Mouse (Mus musculus) liver, embryonic 14.5 days (tissue): ENCODE results near the gene Kifc1. TPM values are rescaled to one million over a fixed set of nuclear protein-coding genes. Genes with fewer than 3 reads are reported as not detected.

Experiments
- ATAC-seq: fragments of 200-750 bp; cut with Nextera tagmentation; 2 replicates; pipeline ENCODE4 v1.8.0; 2017; ENCODE audit warnings: moderate number of reproducible peaks, mild to moderate bottlenecking, moderate library complexity; ENCODE audit not compliant: insufficient read depth
- DNase-seq, 3 experiments: peaks; one replicate each; pipeline ENCODE4 v3.0.0-alpha.2; 2012 to 2013; ENCODE audit warnings: low read depth in 3 of 3, low spot score in 3 of 3
- H3K27ac ChIP-seq: fragments of 300-500 bp; sonication (generic); 2 replicates; pipeline ENCODE4 v1.5.1; 2014; ENCODE audit warnings: moderate library complexity, mild to moderate bottlenecking, control low read depth, inconsistent platforms
- H3K27me3 ChIP-seq: fragments of 300-500 bp; sonication (generic); 2 replicates; pipeline ENCODE4 v1.6.1; 2014; ENCODE audit warnings: mild to moderate bottlenecking, low read length, moderate library complexity; ENCODE audit not compliant: control insufficient read depth, insufficient read depth
- H3K36me3 ChIP-seq: fragments of 300-500 bp; sonication (generic); replicated peaks from 2 replicates; pipeline ENCODE4 v1.6.1; 2014; ENCODE audit warnings: low read depth; ENCODE audit not compliant: control insufficient read depth, insufficient read depth
- H3K4me1 ChIP-seq, 2 experiments: fragments of 200-500 bp in 1 of 2; fragments of 300-500 bp in 1 of 2; sonication (generic) in 1 of 2; replicated peaks; 2 replicates each; pipeline ENCODE4 v1.6.1; 2012 to 2014; ENCODE audit warnings: antibody characterized with exemption in 1 of 2, inconsistent platforms in 1 of 2, low read length in 1 of 2; ENCODE audit not compliant: control insufficient read depth in 2 of 2, insufficient read depth in 2 of 2
- H3K4me2 ChIP-seq: fragments of 300-500 bp; sonication (generic); 2 replicates; pipeline ENCODE4 v1.6.1; 2014; ENCODE audit warnings: low read depth, mild to moderate bottlenecking, control low read depth, moderate library complexity
- H3K4me3 ChIP-seq, 2 experiments: fragments of 200-500 bp in 1 of 2; fragments of 300-500 bp in 1 of 2; sonication (generic) in 1 of 2; 2 replicates each; pipeline ENCODE4 v1.5.1; 2012 to 2014; ENCODE audit warnings: low read depth in 2 of 2, low read length in 2 of 2, mild to moderate bottlenecking in 2 of 2, control low read depth in 1 of 2, inconsistent platforms in 1 of 2, moderate library complexity in 1 of 2; ENCODE audit not compliant: insufficient read depth in 1 of 2
- H3K9ac ChIP-seq: fragments of 300-500 bp; sonication (generic); replicated peaks from 2 replicates; pipeline ENCODE4 v1.6.1; 2014; ENCODE audit warnings: mild to moderate bottlenecking, control low read depth, moderate library complexity
- H3K9me3 ChIP-seq: fragments of 300-500 bp; sonication (generic); 2 replicates; pipeline ENCODE4 v1.6.1; 2016; ENCODE audit warnings: low read length, mixed read lengths; ENCODE audit not compliant: control insufficient read depth
- CTCF ChIP-seq: IDR thresholded peaks from 2 replicates; pipeline ENCODE4 v1.5.1; 2016; ENCODE audit warnings: antibody characterized with exemption, low read depth, control low read depth
- EP300 ChIP-seq: IDR thresholded peaks from 2 replicates; pipeline ENCODE4 v1.6.1; 2016; ENCODE audit warnings: antibody characterized with exemption, low read depth
- WGBS: fragments of 180-500 bp; shearing (Covaris S2); extraction: QIAGEN DNeasy Blood & Tissue Kit; methylation state at CpG from one replicate; pipeline ENCODE4 v1.1.7; 2014; ENCODE audit not compliant: insufficient replicate concordance; 5-methylcytosine and 5-hydroxymethylcytosine counted together
- polyA plus RNA-seq, 2 experiments: library from polyadenylated mRNA; depleted of rRNA in 1 of 2; stranded (reverse) in 1 of 2; unstranded in 1 of 2; fragments of >200 nt; fragmentation: Nextera tagmentation in 1 of 2; extraction: Ambion mirVana in 1 of 2; gene quantifications; 2 replicates each; pipeline versions ENCODE4 v1.2.1 to v1.2.3; 2012 to 2014

Kifc1 gene
- polyA plus RNA-seq, 2 experiments: 7.2 to 40.8 TPM

DNA sequence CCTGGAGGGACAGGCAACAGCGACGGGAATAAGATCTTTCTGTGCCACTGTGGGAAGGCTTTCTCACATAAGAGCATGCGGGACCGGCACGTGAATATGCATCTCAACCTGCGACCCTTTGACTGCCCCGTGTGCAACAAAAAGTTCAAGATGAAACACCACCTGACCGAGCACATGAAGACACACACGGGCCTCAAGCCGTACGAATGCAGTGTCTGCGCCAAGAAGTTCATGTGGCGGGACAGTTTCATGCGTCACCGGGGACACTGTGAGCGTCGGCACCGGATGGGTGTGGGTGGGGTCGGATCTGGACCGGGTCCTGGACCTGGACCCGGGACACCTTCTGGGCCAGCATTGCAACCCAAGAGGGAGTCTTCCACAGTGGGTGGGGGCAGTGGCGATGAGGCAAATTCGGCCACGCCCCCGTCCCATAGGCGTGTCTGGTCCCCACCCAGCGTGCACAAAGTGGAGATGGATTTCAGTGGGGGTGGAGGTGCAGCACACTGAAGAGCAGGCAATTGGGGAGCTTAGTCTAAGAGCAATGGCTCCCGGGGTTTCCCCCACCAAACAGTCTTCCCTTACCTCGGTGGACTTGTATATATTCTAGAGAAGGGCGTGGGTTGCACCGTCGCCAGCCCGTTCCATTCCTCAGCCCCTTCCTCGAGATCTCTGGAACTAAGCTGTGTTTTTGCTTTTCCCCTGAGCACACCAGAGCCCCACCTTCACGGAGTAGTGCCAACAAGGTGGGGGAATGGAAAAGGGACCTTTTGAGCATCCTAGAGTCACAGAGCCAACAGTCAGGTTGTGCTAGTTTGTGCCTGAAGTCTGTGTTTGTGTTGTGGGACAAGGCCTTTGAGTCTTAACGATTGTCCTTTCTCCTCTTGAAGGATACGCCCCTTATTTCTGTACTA is 28.1 kb upstream of the Kifc1 start:
- H3K9ac ChIP-seq: peak overlapping the region; percentile 84
- 50% methylated on average over 37 of the region's 37 CpGs for WGBS
- no peak for DNase-seq
- H3K27me3 ChIP-seq: no peaks in the 10 kb centered on the region
- peak overlapping the region; percentile 77 to 92 for H3K4me3 ChIP-seq
- peaks cover 10 to 18% of the 10 kb centered on the region in 2 experiments for H3K4me1 ChIP-seq
- H3K4me2 ChIP-seq: peak overlapping the region; percentile 88
- peaks cover 5% of the 10 kb centered on the region for H3K9me3 ChIP-seq
- peak; percentile 2; the same call in 1 of the 2 replicates for ATAC-seq
- peak overlapping the region; percentile 78 for H3K27ac ChIP-seq
- TF ChIP-seq CTCF (no peak), EP300 (no peak)
- H3K36me3 ChIP-seq: peaks cover 14% of the 10 kb centered on the region

GRCm38 (mm10) chr17:33917656-33918292 is 27.3 kb upstream of the Kifc1 start:
- Histone ChIP-seq H3K27ac (no peak overlapping the region), H3K36me3 (peaks cover 20% of the 10 kb centered on the region), H3K4me3 (peak overlapping the region in 1 of 2 experiments; percentile 0; a peak in 1 of 4 replicates), H3K9me3 (peaks cover 5% of the 10 kb centered on the region), H3K4me2 (no peak overlapping the region), H3K9ac (no peak overlapping the region), H3K27me3 (no peaks in the 10 kb centered on the region), H3K4me1 (peaks cover 10 to 18% of the 10 kb centered on the region in 2 experiments)
- TF ChIP-seq EP300: no peak
- TF ChIP-seq CTCF: no peak
- no peak for DNase-seq
- WGBS: 84% methylated on average over 18 of the region's 18 CpGs
- no peak for ATAC-seq

- Histone ChIP-seq H3K9ac (no peak overlapping the region), H3K4me1 (peaks cover 10 to 18% of the 10 kb centered on the region in 2 experiments), H3K9me3 (peaks cover 5% of the 10 kb centered on the region), H3K27me3 (no peaks in the 10 kb centered on the region), H3K4me3 (peak overlapping the region; percentile 21 to 71; a peak in 3 of 4 replicates), H3K4me2 (peak overlapping the region; percentile 75), H3K36me3 (peaks cover 26% of the 10 kb centered on the region), H3K27ac (no peak overlapping the region)
- TF ChIP-seq EP300 (no peak), CTCF (no peak)
- no peak for ATAC-seq
- DNase-seq: no peak
- 86% methylated on average over 31 of the region's 31 CpGs for WGBS
Observed at GRCm38 (mm10) chr17:33916847-33917655, 26.6 kb upstream of the Kifc1 start.

GRCm38 (mm10) chr17:33916294-33916693 is 25.8 kb upstream of the Kifc1 start:
- Histone ChIP-seq H3K9ac (peak overlapping the region; percentile 68), H3K36me3 (peaks cover 32% of the 10 kb centered on the region), H3K27me3 (no peaks in the 10 kb centered on the region), H3K9me3 (peaks cover 5% of the 10 kb centered on the region), H3K4me2 (peak overlapping the region; percentile 75), H3K4me3 (peak overlapping the region; percentile 71 to 86), H3K27ac (peak overlapping the region; percentile 71), H3K4me1 (peaks cover 10 to 18% of the 10 kb centered on the region in 2 experiments)
- ATAC-seq (no peak; the same call in 1 of the 2 replicates), DNase-seq (no peak)
- 6% methylated on average over 15 of the region's 20 CpGs for WGBS
- TF ChIP-seq EP300: no peak
- TF ChIP-seq CTCF: no peak
